Mouse (Mus musculus) olfactory bulb, adult 2 months (tissue): ENCODE data around the gene Gm47995.

Experiments used
- CTCF ChIP-seq: fragments of 200-500 bp; IDR thresholded peaks from 2 replicates; pipeline ENCODE4 v1.5.1; 2012; ENCODE audit warnings: low read depth, mild to moderate bottlenecking, low read length, moderate library complexity; ENCODE audit not compliant: insufficient read depth
- POLR2A ChIP-seq: fragments of 200-500 bp; IDR thresholded peaks from 2 replicates; pipeline ENCODE4 v1.6.1; 2012; ENCODE audit warnings: mild to moderate bottlenecking, low read depth, low read length, moderate library complexity; ENCODE audit not compliant: insufficient read depth

GRCm38 (mm10) chr1:151158857-151159510 is 39.3 kb upstream of the Gm47995 start:
- TF ChIP-seq CTCF (no peak), POLR2A (no peak)
